Mouse (Mus musculus): ENCODE results near the gene Pik3c2a.

The Pik3c2a gene

GRCm38 (mm10) chr7:116443004-116443696 lies at the start of gene Pik3c2a:
Gene Pik3c2a (minus strand): TSS chr7:116443449.
- in situ Hi-C loops (cut with MboI, MseI) = loop anchor here (10.0 kb wide), 1 partner anchor 108 kb away; the partner anchor contains the start of gene Rps13

GRCm38 (mm10) chr7:116491113-116491512 lies 47.9 kb upstream of the Pik3c2a start:
- in situ Hi-C loops (cut with MboI, MseI) = loop anchor here (10.0 kb wide), 1 partner anchor 1744 kb away; no protein-coding TSS in a partner anchor

- in situ Hi-C loops (cut with MboI, MseI) = no loop called here
Observed at GRCm38 (mm10) chr7:116485062-116485601, 41.9 kb upstream of the Pik3c2a start.

DNA sequence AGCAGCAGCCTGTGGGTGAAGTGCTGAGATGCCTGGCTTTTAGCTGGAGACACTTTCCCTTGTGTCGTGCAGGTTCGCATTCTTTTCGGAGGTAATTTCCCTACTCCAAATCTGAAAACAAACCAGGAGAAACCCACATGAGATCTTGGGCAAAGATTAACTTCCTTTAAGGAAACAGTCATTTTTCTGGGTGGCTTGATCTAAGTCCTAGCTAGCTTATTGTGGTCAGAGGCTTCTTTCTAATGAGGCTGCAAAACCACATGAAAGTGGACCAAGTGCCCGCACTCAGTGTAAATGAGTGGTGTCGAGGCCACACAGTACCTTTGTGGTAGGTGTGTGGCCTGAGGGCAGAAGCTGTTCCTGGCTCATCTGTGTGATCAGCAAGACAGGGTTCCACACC lies 41.0 kb upstream of the Pik3c2a start:
- in situ Hi-C loops (cut with MboI, MseI) = no loop called here

GRCm38 (mm10) chr7:116483782-116484181 lies 40.5 kb upstream of the Pik3c2a start:
- in situ Hi-C loops (cut with MboI, MseI) = no loop called here

GRCm38 (mm10) chr7:116483106-116483505 lies 39.9 kb upstream of the Pik3c2a start:
- in situ Hi-C loops (cut with MboI, MseI) = no loop called here

GRCm38 (mm10) chr7:116476264-116476663 lies 33.0 kb upstream of the Pik3c2a start:
- in situ Hi-C loops (cut with MboI, MseI) = no loop called here

- in situ Hi-C loops (cut with MboI, MseI) = no loop called here
Observed at GRCm38 (mm10) chr7:116475836-116476235, 32.6 kb upstream of the Pik3c2a start.

GRCm38 (mm10) chr7:116462114-116462513 lies 18.9 kb upstream of the Pik3c2a start:
- in situ Hi-C loops (cut with MboI, MseI) = no loop called here

DNA sequence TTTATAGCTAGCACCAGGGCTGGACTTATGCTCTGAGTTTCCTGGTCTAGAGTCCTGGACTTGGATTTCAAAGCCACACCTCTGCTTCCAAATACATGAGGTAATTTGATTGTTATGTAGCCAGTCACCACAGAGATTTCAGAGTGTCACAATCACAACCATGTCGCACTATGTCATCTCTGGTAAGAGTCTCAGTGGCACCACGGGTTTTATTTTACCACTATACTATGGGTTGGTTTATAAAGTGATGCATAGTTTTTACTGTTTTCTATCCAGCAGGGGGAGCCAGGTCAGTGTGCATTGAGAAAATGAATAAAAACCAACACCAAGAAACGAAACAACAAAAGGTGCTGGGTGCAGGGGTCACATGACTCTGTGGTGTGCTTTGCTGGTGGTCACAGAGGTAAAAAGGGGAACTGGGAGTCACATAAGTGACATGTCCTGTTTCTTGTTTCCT lies 15.8 kb upstream of the Pik3c2a start:
- in situ Hi-C loops (cut with MboI, MseI) = loop anchor here (5.0 kb wide), 2 partner anchors 53 to 143 kb away; no protein-coding TSS in a partner anchor

GRCm38 (mm10) chr7:116457391-116457790 lies 14.1 kb upstream of the Pik3c2a start:
- in situ Hi-C loops (cut with MboI, MseI) = loop anchor here (5.0 kb wide), 2 partner anchors 55 to 145 kb away; no protein-coding TSS in a partner anchor

DNA sequence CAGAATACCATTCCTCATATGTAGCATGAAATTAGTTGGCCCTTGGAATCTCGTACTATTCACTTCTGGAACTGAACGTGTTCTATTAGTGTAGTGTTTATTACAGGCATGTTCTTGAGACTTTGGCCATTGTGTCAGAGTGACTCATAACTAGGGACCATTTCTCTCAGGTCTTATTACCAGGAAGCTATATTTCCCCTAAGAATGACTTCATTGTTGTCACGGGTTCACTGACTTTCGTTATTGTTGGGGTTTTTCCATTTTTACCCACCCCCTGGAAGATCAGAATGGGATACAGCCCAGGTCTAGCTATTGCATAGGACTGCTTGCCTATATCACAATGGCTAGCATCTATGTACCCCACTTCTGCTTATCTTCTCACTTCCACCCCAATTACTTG lies 13.7 kb upstream of the Pik3c2a start:
- in situ Hi-C loops (cut with MboI, MseI) = loop anchor here (5.0 kb wide), 2 partner anchors 55 to 145 kb away; no protein-coding TSS in a partner anchor

DNA sequence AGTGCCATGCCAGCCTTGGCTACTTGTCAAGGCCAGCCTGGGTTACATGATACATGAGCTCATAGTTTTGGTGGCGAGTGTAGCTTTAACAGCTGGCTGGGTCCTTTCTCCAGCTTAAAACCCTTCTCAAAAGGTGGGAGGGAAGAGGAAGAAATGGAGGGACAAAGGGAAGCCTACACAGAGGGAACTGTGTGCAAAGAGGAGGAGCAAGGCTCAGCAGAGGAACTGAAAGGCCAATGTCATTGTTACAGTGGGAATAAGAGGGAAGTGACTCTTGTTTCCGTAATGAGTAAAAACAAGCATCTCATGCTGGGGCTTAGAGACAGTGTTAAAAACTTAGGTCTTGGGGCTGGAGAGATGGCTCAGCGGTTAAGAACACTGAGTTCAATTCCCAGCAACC lies 3.4 kb upstream of the Pik3c2a start:
- in situ Hi-C loops (cut with MboI, MseI) = loop anchor here (10.0 kb wide), 1 partner anchor 112 kb away; the partner anchor contains the start of gene Rps13

GRCm38 (mm10) chr7:116444326-116444809 lies 1.1 kb upstream of the Pik3c2a start:
- in situ Hi-C loops (cut with MboI, MseI) = loop anchor here (10.0 kb wide), 1 partner anchor 110 kb away; the partner anchor contains the start of gene Rps13

DNA sequence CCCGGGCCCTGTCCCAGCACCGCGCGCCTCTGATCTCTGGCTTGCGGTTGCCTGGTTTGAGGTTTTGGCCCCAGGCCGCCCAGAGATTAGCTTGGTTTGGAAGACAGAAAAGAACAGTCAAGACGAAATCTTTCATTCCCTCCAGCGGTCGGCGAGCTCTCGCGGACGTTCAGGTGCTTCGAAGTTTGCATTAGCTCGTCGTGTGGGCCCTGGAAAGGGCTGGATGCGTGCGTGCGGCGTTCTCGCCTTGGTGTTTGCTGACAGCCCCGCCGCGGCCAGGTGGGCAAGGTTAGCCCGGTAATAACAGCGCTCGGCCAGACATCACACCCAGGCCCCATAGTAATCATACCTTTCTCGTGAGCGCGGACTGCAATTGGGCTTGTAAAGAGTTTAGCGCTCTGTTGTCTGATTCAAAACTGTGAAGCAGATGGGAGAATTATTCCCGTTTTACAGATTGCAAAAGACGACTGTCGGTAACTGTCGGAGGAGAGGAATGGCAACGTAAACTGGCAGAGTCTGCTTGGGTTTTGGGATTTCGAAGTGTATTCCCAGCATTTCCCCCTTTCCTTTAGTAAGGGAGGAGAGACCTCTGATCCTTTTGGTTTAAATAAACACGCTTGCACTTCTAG lies 562 bp upstream of the Pik3c2a start:
- in situ Hi-C loops (cut with MboI, MseI) = loop anchor here (10.0 kb wide), 1 partner anchor 109 kb away; the partner anchor contains the start of gene Rps13

- in situ Hi-C loops (cut with MboI, MseI) = loop anchor here (10.0 kb wide), 1 partner anchor 107 kb away; the partner anchor contains the start of gene Rps13
Observed at GRCm38 (mm10) chr7:116442226-116442625, 1.0 kb downstream of the Pik3c2a start.

DNA sequence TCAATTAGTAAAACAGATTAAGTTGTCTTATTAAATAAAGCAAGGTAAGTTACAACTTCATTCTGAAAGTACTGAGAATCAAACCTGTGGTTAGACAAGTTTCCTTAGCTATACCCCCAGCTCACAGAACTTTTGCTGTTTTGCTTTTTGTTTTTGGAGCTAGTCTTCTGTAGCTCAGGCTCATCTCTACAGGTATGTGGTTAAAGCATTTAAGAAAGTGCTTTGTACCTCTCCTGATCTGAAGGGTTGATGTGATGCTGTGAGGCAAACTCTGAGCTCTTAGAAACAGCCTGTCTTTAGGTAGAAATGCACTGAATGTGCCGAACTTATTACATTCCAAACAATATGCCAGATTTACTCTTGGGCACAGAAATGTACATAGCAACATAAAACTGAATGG lies 1.9 kb downstream of the Pik3c2a start:
- in situ Hi-C loops (cut with MboI, MseI) = loop anchor here (10.0 kb wide), 1 partner anchor 107 kb away; the partner anchor contains the start of gene Rps13

DNA sequence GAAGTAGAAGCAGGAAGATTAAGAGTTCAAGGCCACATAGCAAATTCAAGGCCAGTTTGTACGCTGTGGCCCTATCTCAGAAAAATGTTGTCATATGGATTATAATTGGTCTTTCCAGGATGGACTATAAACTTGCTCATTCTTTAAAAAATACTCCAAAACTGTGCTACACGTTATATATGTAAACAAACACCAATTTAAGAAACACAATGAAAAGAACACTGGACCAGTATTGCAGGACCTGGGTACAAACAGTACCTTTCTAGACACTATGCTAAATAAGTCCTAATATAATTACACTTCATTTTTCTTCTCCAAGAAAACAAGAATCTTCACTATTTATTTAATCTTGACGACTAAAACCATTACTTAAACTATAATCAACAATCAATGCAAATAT lies 11.6 kb downstream of the Pik3c2a start:
- in situ Hi-C loops (cut with MboI, MseI) = no loop called here

GRCm38 (mm10) chr7:116430926-116431325 lies 12.3 kb downstream of the Pik3c2a start:
- in situ Hi-C loops (cut with MboI, MseI) = no loop called here

DNA sequence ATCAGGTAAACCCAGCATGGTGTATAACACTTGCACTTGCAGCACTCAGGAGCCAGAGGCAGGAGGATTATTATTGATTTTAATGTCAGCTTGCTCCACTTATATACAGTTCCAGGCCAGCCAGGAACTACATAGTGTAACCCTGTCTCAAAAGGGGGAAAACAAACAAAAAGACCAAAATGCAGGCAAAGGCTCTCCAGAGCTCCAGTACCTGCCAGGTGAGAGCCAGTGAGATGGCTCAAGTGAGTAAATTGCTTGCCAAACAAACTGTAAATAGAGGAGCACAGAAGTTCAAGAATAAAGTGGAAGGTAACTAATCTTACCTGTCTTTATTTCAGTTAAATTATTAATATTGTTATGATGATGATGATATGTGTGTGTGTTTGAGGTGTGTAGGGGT lies 16.0 kb downstream of the Pik3c2a start:
- in situ Hi-C loops (cut with MboI, MseI) = no loop called here

GRCm38 (mm10) chr7:116425771-116426170 lies 17.5 kb downstream of the Pik3c2a start:
- in situ Hi-C loops (cut with MboI, MseI) = no loop called here

GRCm38 (mm10) chr7:116421081-116421480 lies 22.2 kb downstream of the Pik3c2a start:
- in situ Hi-C loops (cut with MboI, MseI) = loop anchor here (5.0 kb wide), 1 partner anchor 59 kb away; no protein-coding TSS in a partner anchor
